Mouse (Mus musculus) liver, postnatal 0 days (tissue): Measurements from ENCODE around the gene Atxn2l.

ENCODE experiments used
- CTCF ChIP-seq: sonication (generic); IDR thresholded peaks from 2 replicates; pipeline ENCODE4 v1.5.1; 2016; ENCODE audit warnings: antibody characterized with exemption, low read depth
- EP300 ChIP-seq: IDR thresholded peaks from 2 replicates; pipeline ENCODE4 v1.6.1; 2016; ENCODE audit warnings: antibody characterized with exemption, low read depth, mild to moderate bottlenecking

GRCm38 (mm10) chr7:126474993-126475581, 28.1 kb downstream of the Atxn2l start, which contains the start of gene Sh2b1:
- TF ChIP-seq EP300, result peak; percentile 62
- peak; percentile 52 for TF ChIP-seq CTCF
